Mouse (Mus musculus) naive thymus-derived CD4-positive, alpha-beta T cell, adult 5 months (primary cell): ENCODE results near the gene Tfcp2. TPM values are rescaled to one million over a fixed set of nuclear protein-coding genes. Genes with fewer than 3 reads are reported as not detected.

Experiments
- polyA plus RNA-seq: library from polyadenylated mRNA; unstranded; fragments of 100-300 nt; shearing (Covaris generic); gene quantifications from one replicate; pipeline ENCODE4 v1.2.1, GENCODE M21; 2017

The Tfcp2 gene
- polyA plus RNA-seq, result 8.1 TPM

DNA sequence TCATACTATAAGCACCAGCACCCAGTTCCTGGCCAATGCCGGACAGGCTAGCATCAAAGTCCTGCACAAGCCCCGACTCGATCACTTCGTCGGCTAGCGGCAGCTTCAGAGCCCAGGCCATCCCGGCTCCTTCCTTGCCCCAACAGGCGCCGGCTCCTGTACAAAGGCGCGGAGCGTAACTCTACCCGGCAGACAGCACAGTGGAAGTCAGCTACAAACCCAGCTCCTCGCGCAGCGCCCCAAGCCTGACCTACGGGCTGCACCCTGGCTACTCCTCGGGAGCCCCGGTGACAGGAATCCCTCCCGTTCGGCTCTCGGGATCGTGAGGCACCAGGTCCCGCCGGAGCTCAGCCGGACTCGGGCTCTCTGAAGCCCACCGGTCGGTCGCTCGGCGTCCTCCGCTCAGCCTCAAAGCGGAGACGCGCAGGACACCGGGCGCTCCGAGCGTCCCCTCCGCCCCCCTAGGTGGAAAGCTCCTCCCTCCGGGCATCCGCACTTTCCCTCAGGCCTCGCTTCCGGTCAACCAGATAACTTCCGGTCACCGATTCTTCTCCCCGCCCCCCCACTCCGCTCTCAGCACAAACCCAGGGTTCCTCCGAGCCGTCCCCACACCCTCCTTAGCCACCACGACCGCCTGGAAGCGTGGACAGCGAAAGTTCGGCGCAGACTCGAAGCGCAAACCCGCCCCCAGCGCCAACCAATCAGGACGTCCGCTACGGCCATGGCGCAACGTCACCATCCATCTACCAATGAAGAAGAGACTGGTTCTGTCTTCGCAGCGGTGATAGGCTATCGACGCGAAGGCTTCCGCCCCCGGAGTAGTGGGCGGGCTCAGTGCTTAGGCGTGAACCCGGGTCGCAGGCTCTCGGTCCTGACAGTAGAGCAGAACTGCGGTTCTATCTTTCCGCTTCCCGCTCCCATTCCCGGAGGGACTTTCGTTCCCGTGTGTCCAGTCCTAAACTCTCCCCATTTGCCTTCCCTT is at the start of gene Tfcp2:
Gene Tfcp2 (minus strand): TSS at position 683 of the 982 bp plus-strand sequence.

DNA sequence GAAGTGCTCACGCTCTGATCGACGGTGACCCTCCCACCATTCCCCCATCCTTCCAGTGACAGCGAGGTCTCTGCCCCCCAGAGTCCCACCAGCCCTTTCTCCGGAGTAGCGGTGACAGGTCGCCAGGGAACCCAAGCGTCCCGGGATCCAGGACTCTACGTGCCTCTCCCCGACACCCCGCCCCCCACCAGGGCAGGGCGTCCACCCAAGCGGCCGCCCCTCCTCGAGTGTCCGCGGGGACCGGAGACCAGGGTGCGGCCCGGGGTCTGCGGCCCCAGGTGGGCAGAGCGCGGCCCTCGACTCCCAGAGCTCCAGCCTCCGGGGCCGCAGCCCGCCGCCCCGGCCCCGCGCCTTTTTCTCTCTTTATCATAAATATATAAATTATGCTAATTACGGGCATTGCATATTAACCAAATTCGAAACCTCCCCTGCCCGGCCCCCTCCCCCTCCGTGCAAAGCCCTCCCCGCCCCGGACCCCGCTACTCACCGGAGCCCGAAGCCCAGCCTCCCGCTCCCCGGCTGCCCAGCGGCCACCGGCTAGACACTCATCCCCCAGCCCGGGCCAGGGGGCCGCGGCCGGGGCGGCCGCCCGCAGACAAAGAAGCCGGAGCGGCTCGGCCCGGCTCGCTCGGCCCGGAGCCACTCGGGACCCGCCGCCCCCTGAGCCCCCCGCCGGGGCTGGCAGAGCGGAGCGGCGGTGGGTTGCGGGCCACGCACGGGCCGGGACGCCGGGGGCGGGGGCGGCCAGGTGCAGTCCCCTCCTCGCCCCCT is 47.7 kb upstream of the Tfcp2 start, which contains the start of gene Pou6f1:
Gene Pou6f1 (minus strand): TSS at position 709 of the 771 bp plus-strand sequence.

DNA sequence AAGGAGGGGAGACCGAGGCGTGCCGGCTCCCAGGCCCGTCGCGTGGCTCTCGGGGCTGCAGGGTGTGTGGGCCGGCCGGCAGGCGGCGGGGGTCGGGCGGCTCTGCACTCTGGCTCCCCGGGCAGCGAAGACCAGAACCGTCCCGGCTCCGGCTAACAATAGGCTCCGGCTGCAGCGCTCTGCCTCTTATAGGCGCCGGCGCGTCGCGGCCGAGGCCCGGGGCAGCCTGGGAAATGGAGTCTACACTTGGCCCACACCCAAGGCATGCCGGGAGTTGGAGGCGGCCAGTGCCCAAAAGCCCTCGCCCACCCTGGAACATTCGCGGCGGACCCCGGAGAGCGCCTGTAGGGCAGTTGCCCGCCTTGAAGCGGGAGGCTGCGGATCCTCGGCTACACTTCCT is 56.7 kb downstream of the Tfcp2 start, which contains the start of gene Csrnp2:
Gene Csrnp2 (minus strand): TSS at position 387 of the 400 bp plus-strand sequence.

DNA sequence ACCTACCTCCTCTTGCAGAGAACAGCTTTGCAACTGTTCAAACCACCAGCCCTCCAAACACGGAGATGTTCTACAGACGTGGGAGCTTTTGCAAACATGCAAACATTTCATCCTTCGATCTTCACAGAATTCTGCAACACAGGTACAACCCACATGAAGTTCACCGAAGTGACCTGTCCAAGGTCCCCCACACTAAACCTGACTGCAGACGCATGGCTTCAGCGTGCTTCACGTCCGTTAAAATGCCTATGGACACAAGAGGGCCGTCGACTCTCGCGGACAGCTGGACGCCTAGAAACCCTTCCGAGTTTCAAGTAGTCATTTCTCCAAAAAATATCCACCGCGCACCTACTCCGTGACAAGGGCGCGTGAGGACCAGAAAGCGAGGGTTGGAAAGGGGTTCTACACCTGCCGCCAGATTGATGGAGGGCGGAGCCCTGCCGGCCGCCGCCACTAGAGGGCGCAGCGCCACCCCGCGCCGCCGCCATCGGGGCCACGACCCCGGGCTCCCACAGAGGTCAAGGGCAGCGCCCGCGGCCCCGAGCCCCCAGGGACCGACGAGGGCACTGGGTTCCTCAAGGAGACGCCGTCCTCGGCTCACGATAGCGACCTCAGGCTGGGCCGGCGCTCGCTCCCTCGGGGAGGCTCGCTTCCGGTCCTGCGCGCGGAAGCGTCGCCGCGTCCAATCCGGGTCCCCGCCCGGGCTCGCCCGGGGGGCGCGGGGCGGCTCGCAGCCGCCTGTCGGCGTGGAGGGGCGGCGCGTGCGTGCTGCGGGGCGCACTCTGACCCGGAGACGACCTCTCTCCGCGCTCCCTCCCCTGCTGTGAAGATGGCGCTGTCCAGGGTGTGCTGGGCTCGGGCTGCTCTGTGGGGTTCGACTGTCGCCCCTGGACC is 83.3 kb downstream of the Tfcp2 start, which contains the start of gene Letmd1:
Gene Letmd1 (plus strand): TSS at position 729 of the 894 bp plus-strand sequence.

Other genes with a start within 250 kb of the Tfcp2 start
- gene Mettl7a1, start 247.9 kb downstream of the Tfcp2 start, polyA plus RNA-seq, result 1.8 TPM
- gene Mettl7a3, start 217.1 kb downstream of the Tfcp2 start, polyA plus RNA-seq, result not detected
- not detected for gene Methig1, start 198.9 kb downstream of the Tfcp2 start, polyA plus RNA-seq
- gene Mettl7a2, start 198.8 kb downstream of the Tfcp2 start, polyA plus RNA-seq, result not detected
- gene Higd1c, start 187.5 kb downstream of the Tfcp2 start, polyA plus RNA-seq, result not detected
- gene Gm5475, start 129.9 kb downstream of the Tfcp2 start, polyA plus RNA-seq, result 0.14 TPM
- 34.9 TPM for gene Slc11a2, start 126.9 kb downstream of the Tfcp2 start, polyA plus RNA-seq
- gene Letmd1, start 83.0 kb downstream of the Tfcp2 start, polyA plus RNA-seq, result 46.0 TPM
- gene Csrnp2, start 56.5 kb downstream of the Tfcp2 start, polyA plus RNA-seq, result 21.0 TPM
- 105 TPM for gene Pou6f1, start 48.0 kb upstream of the Tfcp2 start, polyA plus RNA-seq
- gene Dazap2, start 63.3 kb upstream of the Tfcp2 start, polyA plus RNA-seq, result 785 TPM
- 0.90 TPM for gene Smagp, start 84.9 kb upstream of the Tfcp2 start, polyA plus RNA-seq
- 544 TPM for gene Bin2, start 117.5 kb upstream of the Tfcp2 start, polyA plus RNA-seq
- gene Cela1, start 135.9 kb upstream of the Tfcp2 start, polyA plus RNA-seq, result not detected
- 349 TPM for gene Galnt6, start 177.4 kb upstream of the Tfcp2 start, polyA plus RNA-seq
- gene Slc4a8, start 209.7 kb upstream of the Tfcp2 start, polyA plus RNA-seq, result 8.6 TPM